Mouse (Mus musculus) MEL-GATA-1-ER (cell line): Measurements from ENCODE around the gene Tex46.
A peak's percentile ranks its signal among the peaks of the same experiment; 100 is the strongest.

Experiments
- DNase-seq: peaks from one replicate; pipeline ENCODE4 v3.0.0-alpha.2; 2012; ENCODE audit warnings: low read depth; ENCODE audit errors: extremely low read depth

Gene Tex46

GRCm38 (mm10) chr4:136610387-136610856 lies at the start of gene Tex46:
Gene Tex46 (plus strand): TSS chr4:136610437.
- no peak for DNase-seq

- DNase-seq = no peak
Observed at GRCm38 (mm10) chr4:136562755-136563154, 47.5 kb upstream of the Tex46 start.

DNA sequence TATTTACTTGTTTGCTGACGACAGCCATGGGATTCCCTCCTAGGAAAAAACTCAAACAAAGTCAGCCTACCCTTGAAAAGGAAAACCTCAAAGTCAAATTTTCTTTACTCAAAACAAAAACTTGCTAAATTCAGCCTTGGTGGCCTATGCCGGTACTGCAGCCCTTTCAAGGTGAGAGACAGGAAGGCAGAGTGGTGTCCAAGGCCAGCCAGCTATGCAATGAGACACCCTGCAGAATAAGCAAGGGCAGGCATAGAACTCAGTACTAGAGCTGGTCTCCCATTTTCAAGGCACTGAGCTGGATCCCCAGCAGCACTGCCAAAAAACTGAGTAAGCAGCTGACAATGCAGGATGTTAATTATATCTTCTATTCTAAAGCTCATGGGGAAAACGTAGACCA lies 41.6 kb upstream of the Tex46 start:
- DNase-seq = no peak

DNA sequence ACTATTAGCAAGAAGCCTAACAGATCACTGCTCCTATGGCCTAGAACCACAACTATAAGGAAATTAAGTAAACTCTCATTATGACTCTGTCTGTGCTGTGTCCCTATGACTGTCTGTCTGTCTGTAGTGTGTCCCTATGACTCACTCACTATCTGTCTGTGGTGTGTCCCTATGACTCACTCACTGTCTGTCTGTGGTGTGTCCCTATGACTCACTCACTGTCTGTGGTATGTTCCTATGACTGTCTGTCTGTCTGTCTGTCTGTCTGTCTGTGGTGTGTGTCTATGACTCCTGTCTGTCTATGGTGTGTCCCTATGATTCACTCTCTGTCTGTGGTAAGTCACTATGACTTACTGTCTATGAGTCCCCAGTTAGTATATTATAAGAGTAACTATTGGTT lies 40.2 kb upstream of the Tex46 start:
- DNase-seq = no peak

DNA sequence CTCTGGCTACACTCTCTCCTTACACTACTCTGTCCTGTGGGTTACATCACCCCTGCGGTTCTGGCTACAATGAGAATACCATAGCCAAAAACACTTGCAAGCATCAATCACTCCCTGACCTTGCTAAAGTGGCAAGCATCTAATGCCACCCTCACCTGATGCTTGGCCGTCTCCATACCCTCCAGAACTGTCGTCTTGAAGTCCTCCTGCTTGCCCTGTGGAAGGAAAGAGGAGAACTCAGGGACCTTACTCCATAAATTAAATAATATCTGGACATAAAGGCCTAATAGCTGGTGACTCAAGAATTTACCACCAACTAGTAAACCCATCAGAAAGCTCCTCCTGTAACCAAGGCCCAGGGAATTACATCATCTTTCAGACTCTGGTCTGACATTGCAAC lies 28.4 kb upstream of the Tex46 start:
- no peak for DNase-seq

- no peak for DNase-seq
Observed at GRCm38 (mm10) chr4:136587221-136587827, 22.9 kb upstream of the Tex46 start.

- DNase-seq = peak; percentile 44
Observed at GRCm38 (mm10) chr4:136588003-136588402, 22.2 kb upstream of the Tex46 start.

- DNase-seq = no peak
Observed at GRCm38 (mm10) chr4:136592111-136592510, 18.1 kb upstream of the Tex46 start.

DNA sequence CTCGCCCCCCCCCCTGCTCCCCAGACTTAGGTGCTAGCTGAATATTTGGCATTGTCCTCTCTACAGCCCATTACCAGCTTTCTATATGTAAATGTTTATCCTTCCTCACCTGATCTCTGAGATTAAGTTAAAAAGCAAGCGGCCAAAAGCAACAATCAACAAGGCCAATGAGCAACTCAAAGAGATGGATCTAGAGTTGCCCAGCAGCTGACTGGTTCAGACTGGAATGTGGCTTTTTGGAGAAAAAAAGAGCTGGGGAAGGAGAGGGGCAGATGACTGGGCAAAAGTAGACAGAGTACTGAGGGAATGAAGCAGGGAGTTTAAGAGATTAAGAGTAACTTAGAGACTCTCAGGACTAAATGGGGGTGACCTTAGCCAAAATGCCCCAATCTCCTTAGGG lies 16.2 kb upstream of the Tex46 start:
- DNase-seq = no peak

GRCm38 (mm10) chr4:136595221-136595620 lies 15.0 kb upstream of the Tex46 start:
- DNase-seq = no peak

DNA sequence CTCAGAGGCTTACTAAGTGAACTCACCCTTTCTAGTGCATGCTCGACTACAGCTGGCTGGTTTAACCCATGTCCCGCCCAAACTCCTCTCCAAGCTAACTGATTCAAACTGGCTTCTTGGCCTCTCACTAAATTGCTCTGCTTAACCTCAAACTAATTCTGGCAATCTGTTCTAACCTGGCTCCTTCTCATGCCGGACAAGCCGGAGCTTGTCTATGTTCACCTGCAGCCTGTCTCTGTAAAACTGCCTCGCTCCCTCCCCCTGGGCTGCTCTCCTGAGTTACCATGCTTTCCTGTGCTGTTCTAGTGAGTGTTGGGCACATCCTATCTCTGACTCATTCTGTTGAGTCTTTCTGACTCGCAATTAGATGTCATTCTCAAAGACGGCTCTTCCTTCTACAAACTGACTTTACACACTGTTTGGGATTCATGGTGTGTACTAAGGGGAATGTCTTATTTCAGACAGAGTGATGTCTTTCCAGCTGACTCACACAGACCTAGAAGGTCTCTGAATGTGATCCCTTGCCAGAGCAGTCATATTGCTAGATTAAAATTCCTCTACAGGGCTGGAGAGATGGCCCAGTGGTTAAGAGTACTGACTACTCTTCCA lies 11.9 kb upstream of the Tex46 start:
- DNase-seq = no peak

DNA sequence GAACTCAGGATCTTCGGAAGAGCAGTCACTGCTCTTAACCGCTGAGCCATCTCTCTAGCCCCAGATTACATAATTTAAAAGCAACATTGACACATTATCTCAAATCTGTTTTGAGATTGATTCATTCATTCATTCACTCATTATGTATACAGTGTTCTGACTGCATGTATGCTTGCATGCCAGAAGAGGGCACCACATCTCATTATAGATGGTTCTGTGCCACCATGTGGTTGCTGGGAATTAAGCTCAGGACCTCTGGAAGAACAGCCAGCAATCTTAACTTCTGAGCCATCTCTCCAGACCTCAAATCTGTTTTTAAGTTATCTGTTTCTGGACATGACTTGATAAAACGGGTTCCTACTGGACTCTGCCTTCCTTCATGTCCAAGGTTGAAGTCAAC lies 10.4 kb upstream of the Tex46 start:
- DNase-seq = no peak

- DNase-seq = no peak
Observed at GRCm38 (mm10) chr4:136600536-136600935, 9.7 kb upstream of the Tex46 start.

GRCm38 (mm10) chr4:136601476-136601875 lies 8.8 kb upstream of the Tex46 start:
- no peak for DNase-seq

DNA sequence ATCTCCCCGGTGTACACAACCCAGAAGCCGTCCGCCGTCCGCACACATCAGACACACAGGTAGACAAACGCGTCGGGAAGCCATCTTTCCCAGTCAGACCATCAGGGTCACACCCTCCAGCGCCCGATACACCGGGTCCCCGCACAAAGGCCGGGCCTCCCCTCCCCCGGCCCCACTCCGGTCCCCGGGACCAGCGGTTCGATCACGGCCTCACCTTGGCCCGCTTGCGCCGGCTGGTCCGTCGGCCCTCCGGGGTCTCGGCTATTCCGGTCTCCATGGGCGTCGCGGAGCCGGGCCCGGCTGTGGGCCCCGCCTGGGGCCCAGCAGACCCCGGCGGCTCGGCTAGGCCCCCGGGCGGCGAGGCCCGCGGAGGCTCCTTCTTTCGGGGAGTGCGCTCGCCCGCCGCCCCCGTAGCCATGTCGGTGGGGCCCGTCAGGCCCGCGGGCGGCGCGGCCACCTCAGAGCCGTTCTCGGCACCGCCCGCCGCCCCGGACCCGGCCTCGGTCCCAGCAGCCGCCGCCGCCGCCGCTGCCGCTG lies 8.2 kb upstream of the Tex46 start:
- no peak for DNase-seq

GRCm38 (mm10) chr4:136602568-136602967 lies 7.7 kb upstream of the Tex46 start, which contains the start of gene Kdm1a:
Gene Kdm1a (minus strand): TSS chr4:136602723.
- DNase-seq = peak; percentile 79

DNA sequence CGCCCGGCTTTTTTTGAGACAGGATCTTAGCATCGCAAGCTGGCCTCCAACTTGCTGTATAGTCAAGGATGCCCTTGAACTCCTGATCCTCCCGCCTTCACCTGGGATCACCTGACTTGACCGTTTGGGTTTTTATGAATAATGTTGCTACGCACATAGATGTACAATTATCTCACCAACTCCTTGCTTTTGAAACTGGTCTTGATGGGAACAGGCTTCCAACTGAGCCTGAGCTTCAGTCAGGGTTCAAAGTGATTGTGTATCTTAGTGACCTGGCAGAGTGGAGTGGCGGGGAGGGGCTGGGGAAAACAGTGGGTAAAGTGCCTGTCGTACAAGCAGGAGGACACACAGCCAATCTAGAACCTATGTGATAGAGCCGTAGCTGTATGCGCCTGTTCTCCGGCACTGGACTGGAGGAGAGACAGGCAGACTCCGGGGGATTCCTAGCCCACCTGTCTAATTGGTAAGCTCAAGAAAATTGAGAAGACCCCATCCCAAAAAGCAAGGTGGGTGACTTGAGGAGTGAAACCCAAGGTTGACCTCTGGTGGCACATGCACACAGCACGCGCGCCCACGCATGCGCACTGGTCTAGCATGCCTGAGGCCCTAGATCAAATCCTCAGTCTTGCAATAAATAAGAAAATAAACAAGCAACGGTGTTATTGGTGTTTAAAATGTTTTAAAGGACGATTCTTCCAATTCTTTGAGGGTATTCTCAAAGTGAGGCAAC lies 4.3 kb upstream of the Tex46 start:
- DNase-seq = no peak

- DNase-seq = no peak
Observed at GRCm38 (mm10) chr4:136613657-136614056, 3.4 kb downstream of the Tex46 start.

DNA sequence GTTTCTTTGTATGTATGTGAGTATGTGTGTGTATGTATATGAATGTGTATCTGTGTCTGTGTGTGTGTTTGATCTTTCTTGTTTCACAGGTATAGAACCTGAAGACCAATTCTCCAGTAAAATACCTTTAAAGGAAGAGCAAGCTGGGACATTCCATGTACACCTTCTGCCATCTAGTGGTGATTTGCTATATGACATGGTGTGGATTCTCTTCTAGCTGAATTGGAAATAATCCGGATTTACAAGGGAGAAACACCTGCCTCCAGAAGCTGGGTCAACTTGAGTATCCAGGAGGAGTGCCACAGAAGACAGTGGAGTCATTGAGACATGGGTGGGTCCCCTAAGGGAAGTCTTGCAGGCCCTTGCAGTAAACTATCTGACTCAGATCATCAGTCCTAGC lies 11.1 kb downstream of the Tex46 start:
- DNase-seq = no peak

GRCm38 (mm10) chr4:136621956-136622355 lies 11.7 kb downstream of the Tex46 start:
- no peak for DNase-seq

DNA sequence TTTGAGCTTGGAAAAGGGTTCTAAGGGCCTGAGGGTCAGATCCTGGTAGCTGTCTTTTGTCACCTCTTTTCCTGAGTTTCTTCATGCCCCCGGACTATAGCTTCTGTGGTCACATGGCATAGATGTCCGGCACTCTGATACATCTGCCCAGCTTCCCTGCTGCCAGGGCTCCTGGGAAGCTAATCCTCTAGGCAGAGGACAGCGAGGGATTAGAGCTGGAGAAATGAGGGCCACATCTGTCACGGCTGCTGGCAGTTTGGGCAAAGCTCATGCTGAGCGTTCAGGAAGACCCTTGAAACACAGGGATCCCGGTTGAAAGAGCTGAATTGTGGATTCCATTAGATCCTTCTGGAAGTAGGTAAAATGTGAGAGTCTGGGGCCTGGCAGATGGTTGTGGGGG lies 12.2 kb downstream of the Tex46 start, which contains the start of gene Lactbl1:
Lactbl1 (plus strand) TSS at position 234 of the 400 bp plus-strand sequence.
- DNase-seq = no peak

DNA sequence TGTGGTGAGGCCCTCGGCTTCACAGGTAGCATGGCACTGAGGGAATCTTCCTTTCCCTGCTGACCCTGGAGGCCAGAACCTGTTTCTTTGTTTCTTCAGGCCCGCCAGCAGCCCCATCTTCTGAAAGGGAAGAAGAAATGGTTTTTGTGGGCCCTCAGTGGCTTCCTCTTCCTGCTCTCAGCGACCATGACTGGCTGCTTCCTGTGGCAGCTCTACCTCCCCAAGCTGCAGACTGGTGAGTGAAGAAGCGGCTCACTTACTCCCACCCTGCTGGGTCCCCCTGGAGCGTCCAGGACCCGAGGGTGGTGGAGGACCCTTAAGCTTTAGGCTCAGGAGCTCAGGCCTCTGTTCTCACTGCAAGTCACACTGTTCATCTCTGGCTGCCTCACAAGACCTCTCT lies 16.4 kb downstream of the Tex46 start:
- DNase-seq = no peak
